Mouse (Mus musculus) thymus, adult 2 months (tissue): ENCODE data around the gene Mad1l1.

ENCODE experiments used
- CTCF ChIP-seq: fragments of 200-500 bp; IDR thresholded peaks from 2 replicates; pipeline ENCODE4 v1.5.1; 2012; ENCODE audit warnings: mild to moderate bottlenecking, control low read depth, low read length, moderate library complexity, borderline replicate concordance; ENCODE audit not compliant: control insufficient read depth, poor library complexity, insufficient read depth; ENCODE audit errors: extremely low read depth
- POLR2A ChIP-seq: fragments of 200-500 bp; IDR thresholded peaks from 2 replicates; pipeline ENCODE4 v1.6.1; 2012; ENCODE audit warnings: mild to moderate bottlenecking, low read length, control low read depth, moderate library complexity; ENCODE audit not compliant: control insufficient read depth, poor library complexity, insufficient read depth; ENCODE audit errors: extremely low read depth

DNA sequence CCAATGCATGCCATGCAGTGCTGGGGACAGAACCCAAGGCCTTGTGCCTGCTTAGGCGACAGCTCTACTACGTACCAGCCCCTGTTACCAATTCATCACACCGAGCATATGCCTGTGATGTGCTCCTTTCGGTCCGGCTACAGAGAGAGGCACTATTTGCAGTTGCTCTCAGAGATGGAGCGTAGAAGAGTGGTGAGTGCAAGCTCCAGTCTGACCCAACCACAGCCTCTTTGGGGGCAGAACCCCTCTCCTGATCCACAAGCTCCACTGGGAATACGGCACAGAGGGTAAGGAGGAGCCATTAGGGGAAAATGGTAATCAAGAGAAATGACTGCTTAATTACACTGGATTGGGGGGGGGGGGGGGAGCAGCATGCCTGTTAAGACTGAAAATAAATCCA lies 193.4 kb downstream of the Mad1l1 start:
- TF ChIP-seq CTCF: no peak
- TF ChIP-seq POLR2A: no peak
